Mouse (Mus musculus): ENCODE measurements around the gene Nipbl. TPM values are rescaled to one million over a fixed set of nuclear protein-coding genes. Genes with fewer than 3 reads are reported as not detected.

The Nipbl gene
- total RNA-seq, 1 experiment from 2014 or later, result 102 TPM

DNA sequence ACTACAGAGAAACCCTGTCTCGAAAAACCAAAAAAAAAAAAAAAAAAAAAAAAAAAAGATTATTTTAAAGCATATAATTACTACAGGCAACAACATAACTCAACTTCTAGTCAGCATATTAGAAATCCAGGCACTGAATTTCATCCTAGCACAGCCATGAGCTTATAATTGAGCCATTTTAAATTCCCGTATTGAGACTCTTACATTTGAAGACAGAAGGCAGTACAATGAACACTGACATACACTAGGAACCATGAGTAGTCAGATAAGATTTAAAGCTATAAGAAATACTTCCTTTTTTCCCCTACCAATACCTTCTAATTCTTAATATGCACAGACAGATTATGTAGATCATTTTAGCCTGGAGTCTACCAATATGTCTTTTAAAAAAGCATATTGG lies 11.7 kb downstream of the Nipbl start:
- no peak for ATAC-seq (ENCODE audit: extremely low read depth, insufficient number of reproducible peaks, low FRiP score, poor library complexity, severe bottlenecking)

GRCm38 (mm10) chr15:8429502-8429901 lies 14.8 kb downstream of the Nipbl start:
- no peak for ATAC-seq (ENCODE audit: extremely low read depth, insufficient number of reproducible peaks, low FRiP score, poor library complexity, severe bottlenecking)

DNA sequence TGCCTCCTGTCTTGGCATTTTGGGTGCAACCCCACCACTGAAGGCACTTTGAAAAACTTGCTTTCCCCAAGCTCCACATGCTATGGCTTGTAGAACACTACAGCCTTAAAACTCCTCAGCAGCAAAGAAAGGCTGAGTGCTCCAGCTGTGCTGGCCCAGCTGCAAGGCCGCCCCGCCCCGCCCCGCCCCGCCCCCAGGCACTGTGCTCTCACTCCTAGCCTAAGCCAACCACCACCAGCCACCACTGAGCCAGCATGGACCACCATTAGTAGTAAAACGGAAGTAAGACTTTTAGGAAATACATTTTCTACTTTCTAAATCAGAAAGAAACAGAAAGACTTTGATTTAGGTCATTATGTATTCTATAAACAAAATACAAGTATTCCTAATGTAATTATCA lies 23.4 kb downstream of the Nipbl start:
- peak; percentile 46; the same call in 1 of the 2 replicates for ATAC-seq (ENCODE audit: extremely low read depth, insufficient number of reproducible peaks, low FRiP score, poor library complexity, severe bottlenecking)

GRCm38 (mm10) chr15:8416500-8417138 lies 27.6 kb downstream of the Nipbl start:
- ATAC-seq (ENCODE audit: extremely low read depth, insufficient number of reproducible peaks, low FRiP score, poor library complexity, severe bottlenecking), result no peak

- ATAC-seq (ENCODE audit: extremely low read depth, insufficient number of reproducible peaks, low FRiP score, poor library complexity, severe bottlenecking), result no peak
Observed at GRCm38 (mm10) chr15:8413356-8413755, 30.9 kb downstream of the Nipbl start.

DNA sequence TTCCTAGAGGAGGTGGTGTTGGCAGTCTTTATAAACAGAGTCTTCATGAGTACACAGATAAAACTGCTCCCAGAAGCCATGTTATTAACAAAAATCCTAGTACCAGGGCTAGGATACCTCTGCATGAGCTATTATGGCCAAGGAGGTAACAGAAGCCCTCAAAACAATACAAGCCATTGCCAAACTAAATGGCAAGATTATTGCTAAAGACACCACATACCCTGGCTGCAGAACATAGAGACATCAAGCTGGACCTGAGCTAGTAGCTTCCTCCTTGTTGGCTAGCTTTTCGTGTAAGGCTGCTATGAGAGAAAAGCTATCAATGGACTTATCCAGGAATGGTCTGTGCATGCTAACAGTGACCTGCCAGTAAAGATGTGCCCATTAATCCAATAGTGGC lies 32.4 kb downstream of the Nipbl start:
- no peak for ATAC-seq (ENCODE audit: extremely low read depth, insufficient number of reproducible peaks, low FRiP score, poor library complexity, severe bottlenecking)

DNA sequence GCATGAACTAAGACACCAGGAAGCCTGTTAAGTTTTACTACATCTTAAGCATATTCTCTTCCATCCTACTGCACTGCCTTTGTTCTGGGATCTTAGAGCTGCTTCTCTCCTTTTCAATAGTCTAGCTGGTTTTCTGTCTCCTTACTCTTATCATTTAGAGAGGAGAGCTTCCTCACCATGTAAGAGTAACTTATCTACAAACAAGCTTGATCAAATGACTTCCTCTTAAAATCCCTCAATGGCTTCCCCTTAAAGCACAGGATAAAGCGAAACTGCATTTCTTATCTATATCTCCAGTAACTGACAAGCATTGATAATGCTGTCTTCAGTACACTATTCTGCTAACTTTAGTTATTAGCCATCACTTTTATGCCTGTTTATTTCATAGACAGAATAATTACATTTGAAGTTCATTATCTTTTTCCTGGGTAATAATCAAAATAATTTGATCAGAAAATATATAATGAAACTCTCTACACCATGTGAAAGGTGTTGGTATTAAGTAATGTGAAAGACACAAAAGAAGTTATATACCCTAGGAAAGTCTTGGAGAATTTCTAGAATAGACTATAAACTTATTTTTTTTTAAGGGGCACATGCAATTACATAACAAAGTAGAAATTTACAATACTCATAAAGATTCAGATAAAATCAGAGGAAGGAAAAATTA lies 33.0 kb downstream of the Nipbl start:
- ATAC-seq (ENCODE audit: extremely low read depth, insufficient number of reproducible peaks, low FRiP score, poor library complexity, severe bottlenecking), result no peak

DNA sequence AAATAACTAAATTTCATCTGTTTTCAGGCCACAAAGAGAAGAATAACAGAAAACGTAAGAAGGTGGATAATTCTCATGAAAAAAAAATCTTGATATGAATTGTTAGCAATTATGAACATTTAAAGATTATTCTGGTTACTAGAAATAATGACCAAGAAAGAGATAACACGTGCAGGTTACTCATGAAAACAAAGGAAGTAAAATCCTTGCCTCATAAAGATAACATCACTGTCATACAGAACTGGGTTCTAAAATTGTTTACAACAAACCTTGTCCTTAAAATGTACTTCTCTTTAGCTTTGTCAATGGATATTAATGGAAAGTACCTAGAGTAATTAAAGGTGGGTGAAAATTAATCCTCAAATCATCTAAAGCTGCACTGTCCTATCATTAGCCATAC lies 37.2 kb downstream of the Nipbl start:
- no peak for ATAC-seq (ENCODE audit: extremely low read depth, insufficient number of reproducible peaks, low FRiP score, poor library complexity, severe bottlenecking)

DNA sequence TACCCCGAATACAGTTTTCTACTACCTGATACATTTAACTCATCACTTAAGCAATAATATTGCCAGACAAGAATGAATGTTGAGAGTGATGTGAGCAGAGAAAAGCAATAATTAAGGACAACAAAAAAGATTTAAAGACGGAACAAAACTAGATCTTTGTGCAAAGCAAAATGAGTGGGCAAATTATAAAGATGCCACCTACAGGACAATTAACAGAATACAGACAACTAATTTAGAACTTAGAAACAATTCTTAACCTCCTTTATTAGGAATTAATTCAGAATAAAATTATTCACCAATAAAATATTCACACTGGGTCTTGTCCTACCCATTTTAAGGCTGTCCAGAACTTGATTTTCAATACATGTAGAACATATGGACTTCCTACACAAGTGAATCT lies 38.0 kb downstream of the Nipbl start:
- no peak for ATAC-seq (ENCODE audit: extremely low read depth, insufficient number of reproducible peaks, low FRiP score, poor library complexity, severe bottlenecking)

- no peak for ATAC-seq (ENCODE audit: extremely low read depth, insufficient number of reproducible peaks, low FRiP score, poor library complexity, severe bottlenecking)
Observed at GRCm38 (mm10) chr15:8402591-8402990, 41.7 kb downstream of the Nipbl start.

DNA sequence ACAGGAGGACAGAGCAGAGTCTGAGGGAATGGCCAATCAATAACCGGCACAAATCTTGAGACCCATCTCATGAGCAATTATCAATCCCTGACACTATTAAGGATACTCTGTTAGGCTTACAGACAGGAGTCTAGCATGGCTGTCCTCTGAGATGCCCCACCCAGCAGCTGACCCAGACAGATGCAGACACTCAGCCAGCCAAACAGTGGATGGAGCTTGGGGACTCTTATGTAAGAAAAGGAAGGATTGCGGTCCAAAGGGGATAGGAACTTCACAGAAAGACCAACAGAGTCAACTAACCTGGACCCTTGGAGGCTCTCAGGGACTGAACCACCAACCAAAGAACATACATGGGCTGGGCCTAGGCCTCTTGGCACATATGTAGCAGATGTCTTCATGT lies 42.7 kb downstream of the Nipbl start:
- no peak for ATAC-seq (ENCODE audit: extremely low read depth, insufficient number of reproducible peaks, low FRiP score, poor library complexity, severe bottlenecking)

DNA sequence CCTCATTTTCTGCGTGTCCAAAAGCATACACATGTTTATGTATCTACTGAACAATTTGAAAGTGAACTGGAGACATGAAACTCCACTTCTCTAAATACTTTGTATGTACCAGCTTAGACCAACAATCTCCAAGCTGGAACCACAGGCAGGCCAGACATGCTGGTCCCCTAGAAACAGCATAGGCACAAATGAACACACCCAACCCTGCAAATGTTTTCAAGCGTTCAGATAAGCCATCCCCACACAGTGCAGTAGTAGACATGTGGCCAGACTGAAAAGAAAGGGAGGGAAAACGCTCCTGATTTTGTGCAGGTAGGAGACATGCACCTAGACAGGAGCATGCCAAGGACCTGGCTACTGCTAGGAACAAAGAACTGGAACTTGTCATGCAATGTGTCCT lies 52.5 kb downstream of the Nipbl start:
- no peak for ATAC-seq (ENCODE audit: extremely low read depth, insufficient number of reproducible peaks, low FRiP score, poor library complexity, severe bottlenecking)

DNA sequence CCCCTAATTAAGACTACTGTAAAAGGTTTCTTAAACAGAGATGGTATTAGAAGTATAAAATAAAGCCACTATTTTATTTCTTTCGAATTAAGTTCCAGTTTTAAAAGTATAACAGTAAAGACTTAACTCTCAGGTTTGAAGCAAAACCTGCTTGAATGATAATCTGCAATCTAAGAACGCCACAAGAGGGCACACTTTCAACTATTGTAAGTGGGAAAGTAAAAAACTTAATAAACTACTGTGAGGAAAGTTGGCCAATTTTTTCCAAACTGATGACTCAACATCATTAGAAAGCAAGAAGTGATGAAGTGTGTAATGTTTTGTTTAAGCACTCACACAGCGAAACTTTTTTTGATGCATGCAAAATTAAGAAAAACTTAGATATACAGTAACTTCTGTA lies 62.0 kb downstream of the Nipbl start:
- ATAC-seq (ENCODE audit: extremely low read depth, insufficient number of reproducible peaks, low FRiP score, poor library complexity, severe bottlenecking), result no peak

DNA sequence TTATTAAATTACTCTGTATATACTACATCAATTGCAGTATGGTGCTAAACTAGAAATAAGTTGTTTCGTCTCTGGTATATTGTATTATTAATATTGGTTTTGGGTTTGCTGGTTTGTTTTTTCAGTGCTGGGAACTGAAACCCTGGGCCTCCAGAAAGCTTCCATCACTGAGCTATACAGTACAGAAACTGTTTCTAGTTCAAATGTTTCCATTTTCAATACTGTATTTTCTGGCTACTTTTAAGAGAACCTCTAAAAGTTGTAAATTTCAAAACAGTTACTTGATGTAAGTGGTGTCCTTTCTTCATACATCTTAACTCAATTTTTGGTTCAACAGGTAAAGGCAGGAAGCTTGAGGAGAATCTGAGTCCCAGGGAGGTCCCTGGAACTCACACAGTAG lies 68.6 kb downstream of the Nipbl start:
- ATAC-seq (ENCODE audit: extremely low read depth, insufficient number of reproducible peaks, low FRiP score, poor library complexity, severe bottlenecking), result no peak

- ATAC-seq (ENCODE audit: extremely low read depth, insufficient number of reproducible peaks, low FRiP score, poor library complexity, severe bottlenecking), result no peak
Observed at GRCm38 (mm10) chr15:8374724-8375123, 69.5 kb downstream of the Nipbl start.

DNA sequence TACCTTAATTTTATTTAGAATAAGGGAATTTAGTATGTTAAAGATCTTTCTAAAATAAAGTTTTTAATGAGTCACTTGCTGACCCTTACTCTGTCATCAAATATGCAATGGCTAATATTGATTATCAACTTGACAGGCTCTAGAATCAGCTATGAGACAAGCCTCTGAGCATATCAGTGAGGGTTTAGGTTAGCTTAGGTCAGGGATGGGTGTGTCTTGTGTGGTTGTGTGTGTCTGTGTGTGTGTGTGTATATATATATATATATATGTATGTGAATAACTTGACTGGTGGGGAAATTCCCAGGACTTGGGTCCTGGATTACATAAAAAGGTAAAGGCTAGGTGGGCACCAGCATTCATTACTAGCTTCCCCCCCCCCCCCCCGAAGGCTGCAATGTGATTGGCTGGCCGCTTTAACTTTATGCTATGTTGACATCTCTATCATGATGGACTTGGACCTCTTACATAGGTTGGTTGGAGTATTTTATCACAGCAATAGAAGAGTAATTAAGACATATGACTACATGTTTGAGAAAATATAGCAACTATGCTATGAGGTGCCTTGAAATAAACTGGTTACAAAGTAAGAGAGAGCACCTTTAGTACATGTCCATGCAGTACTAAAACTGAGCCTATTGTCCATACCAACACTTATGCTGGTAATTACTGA lies 97.0 kb downstream of the Nipbl start:
- no peak for ATAC-seq (ENCODE audit: extremely low read depth, insufficient number of reproducible peaks, low FRiP score, poor library complexity, severe bottlenecking)

DNA sequence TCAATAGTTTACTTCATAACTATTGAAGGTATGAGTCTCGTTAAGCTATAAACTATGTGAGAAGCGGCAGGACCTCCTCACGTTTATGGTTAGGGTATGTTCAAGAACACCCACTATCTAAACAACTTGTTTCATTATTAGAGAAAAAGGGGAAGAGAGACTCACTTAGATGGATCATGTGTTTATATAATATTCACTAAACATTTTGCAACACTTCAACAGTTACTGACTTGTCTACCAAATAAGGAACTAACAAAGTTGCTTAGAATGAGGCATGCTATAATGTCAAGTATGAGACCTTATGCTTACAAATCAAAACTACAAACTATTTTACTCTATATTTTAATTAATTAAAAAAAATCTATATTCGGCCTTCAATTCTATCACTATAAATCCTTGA lies 103.7 kb downstream of the Nipbl start:
- ATAC-seq (ENCODE audit: extremely low read depth, insufficient number of reproducible peaks, low FRiP score, poor library complexity, severe bottlenecking), result no peak

DNA sequence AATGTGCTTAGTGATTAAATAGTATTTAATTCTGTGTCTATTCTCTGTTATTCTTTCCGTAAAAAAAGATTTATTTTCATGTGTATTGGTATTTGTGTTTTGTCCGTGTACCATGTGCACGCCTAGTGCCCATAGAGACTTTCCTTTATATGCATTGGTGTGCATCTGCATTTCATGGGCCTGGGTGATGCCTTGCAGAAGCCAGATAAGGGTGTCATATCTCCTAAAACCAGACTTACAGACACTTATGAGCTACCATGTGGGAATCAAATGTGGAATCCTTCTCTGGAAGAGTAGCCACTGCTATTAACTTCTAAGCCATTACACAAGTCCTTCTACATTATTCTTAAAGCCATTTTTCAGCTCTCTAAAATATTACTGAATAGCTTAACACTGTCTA lies 112.7 kb downstream of the Nipbl start:
- no peak for ATAC-seq (ENCODE audit: extremely low read depth, insufficient number of reproducible peaks, low FRiP score, poor library complexity, severe bottlenecking)

- no peak for ATAC-seq (ENCODE audit: extremely low read depth, insufficient number of reproducible peaks, low FRiP score, poor library complexity, severe bottlenecking)
Observed at GRCm38 (mm10) chr15:8325629-8326028, 118.6 kb downstream of the Nipbl start.

DNA sequence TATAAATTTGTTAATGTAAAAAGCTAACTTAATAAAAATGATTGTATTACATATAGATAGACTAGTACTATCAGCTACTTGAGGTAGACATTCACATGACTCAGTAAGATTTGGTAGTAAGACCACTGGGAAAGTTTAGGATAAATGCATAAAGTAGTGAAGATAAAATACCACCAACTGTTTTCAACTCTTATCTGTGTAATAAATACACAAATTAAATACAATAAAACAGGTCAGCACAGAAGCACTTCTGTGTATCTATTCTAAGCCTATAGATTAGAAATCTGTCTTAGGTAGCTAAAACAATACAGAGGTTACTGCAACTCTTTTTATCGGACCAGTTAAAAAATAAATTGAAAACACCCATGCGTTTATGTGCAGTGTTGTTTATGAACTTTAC lies 119.4 kb downstream of the Nipbl start:
- no peak for ATAC-seq (ENCODE audit: extremely low read depth, insufficient number of reproducible peaks, low FRiP score, poor library complexity, severe bottlenecking)
